Mouse (Mus musculus) testis, postnatal 10 days (tissue): ENCODE results near the gene Msh5.
"Not testable (repeated sequence)": the region's sequence is repeated elsewhere in the genome, so short reads cannot be mapped to it uniquely, and the experiment has no call there.

ENCODE experiments used
- DNase-seq: peaks from one replicate; pipeline ENCODE4 v3.0.0; 2021; ENCODE audit warnings: low spot score

Gene Msh5

DNA sequence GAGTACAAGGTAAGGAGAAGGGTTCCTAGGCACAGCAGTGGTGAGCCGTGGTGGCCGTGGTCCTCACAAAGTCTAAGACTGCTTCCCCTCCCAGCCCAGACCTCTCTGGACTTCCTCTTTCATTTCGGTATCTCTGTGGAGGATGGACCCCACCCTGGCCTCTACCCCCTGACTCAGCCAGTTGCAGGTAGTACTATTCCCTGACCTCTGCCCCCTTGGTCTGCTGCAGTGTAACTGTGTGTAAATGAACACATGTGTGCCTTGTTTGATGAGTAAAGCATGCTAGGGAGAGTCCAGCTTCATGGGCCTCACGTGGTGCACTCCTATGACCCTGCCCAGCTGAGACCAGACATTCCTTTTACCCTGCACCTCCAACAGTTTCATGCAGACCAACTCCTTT, 22.8 kb downstream of the Msh5 start:
- DNase-seq, result no peak

- no peak for DNase-seq
Observed at GRCm38 (mm10) chr17:35023221-35023620, 23.3 kb downstream of the Msh5 start.

- no peak for DNase-seq
Observed at GRCm38 (mm10) chr17:35022541-35023060, 23.9 kb downstream of the Msh5 start.

DNA sequence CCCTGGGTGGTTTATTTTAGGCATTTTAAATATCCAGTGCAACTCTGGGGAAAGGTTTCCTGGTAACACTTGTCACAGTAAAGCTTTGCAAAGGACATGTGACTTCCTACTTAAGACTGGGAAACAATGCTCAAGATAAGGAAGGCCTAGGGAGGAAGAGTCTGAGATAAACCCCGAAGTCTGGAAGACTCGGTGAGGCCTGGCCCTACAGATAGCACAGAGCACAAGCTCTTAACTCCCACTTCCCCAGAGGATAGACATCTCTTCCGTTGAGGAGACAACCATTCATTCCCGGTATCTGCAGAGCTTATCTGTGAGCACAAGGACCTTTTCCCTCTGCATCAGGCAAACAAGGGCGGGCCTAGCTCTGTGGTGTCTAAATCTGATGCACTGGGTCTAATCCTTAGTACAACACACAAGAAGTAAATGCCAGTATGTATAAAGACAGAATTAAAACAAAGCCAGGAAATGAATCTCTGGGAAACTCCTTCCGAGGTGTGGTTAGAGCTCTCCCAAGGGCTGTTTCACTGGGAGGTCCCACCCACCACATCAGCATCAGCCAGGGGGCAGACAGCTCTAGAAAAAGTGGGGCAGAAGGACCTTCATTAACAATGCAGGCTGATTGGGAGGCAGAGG, 24.6 kb downstream of the Msh5 start:
- DNase-seq, result no peak

- DNase-seq, result peak; percentile 96
Observed at GRCm38 (mm10) chr17:35021163-35021808, 25.3 kb downstream of the Msh5 start.

DNA sequence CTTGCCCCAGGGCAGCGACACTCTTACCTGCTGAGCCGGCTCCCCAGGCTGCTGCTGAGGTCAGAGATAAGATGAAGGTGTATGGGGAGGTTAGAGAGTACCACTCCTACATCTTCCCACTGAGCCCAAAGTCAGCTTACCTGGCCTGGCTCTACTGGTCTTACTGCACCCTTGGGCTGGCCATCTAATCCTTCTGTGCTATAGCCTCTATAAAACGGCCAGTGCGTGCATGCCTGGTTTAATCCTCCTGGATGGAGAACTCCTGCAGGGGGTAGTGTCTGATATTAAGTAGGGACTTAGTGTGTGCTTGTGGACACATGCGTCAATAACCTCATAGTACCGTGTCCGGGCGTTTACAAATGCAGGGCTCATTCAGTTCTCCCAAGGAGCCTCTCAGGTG, 26.0 kb downstream of the Msh5 start:
- no peak for DNase-seq

GRCm38 (mm10) chr17:35019894-35020293, 26.7 kb downstream of the Msh5 start:
- DNase-seq, result no peak

DNA sequence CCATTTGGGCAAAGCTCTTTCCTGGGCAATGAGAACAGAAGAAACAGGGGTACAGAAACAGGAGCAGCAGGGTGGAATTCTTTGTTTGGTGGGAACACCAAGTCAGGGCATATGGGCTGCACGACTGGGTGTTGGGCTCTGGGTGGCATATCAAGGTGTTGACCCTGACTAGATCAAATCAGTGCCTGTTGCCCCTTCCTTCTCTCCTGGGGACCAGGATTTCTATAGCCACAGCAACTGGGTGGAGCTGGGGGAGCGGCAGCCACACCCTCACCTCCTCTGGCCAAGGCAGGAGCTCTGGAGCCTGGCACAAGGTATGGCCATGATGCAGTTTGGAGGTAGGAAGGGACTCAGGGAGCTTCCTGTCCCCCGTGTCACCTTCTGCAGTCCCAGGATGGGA, 28.4 kb downstream of the Msh5 start:
- no peak for DNase-seq

GRCm38 (mm10) chr17:35017706-35018030, 28.9 kb downstream of the Msh5 start:
- no peak for DNase-seq

DNA sequence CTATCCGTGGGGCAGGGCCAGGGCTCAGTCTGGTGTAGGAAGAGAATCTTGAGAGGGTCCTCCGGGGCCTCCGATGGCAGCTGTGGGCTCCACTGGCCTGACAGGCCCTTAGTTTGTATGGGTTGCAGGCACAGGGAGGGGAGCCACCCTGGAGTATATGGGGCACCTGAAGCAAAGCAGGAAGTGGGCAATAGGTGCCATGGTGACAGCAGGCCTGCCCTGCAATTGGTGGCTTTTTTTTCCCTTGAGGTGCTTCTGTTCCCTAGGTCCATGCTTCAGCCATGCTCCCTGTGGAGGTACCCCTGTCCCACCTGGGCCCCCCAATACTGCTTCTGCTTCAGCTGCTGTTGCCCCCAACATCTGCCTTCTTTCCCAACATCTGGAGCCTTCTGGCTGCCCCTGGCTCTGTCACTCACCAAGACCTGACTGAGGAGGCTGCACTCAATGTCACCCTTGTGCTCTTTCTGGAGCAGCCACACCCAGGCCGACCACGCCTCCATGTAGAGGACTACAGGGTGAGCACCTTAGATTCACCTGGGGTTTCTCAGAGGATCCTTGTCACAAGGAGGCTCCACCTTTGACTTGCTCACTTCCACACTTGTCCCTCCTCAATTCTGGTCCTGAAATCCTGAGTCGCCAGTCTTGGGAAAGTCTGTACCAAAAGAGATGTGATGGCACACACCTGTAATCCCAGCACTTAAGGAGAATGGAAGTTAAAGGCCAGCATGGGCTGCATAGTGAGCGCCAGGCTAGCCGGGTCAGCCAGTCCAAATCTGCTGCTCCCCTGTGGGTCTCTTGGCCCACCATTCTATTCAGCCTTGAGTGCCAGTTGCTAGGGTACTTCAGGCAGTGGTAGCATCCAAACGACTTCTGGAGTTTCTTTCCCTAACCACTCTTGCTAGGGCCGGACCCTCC, 29.5 kb downstream of the Msh5 start:
- DNase-seq, result peak; percentile 42

- peak; percentile 69 for DNase-seq
Observed at GRCm38 (mm10) chr17:35016376-35016775, 30.2 kb downstream of the Msh5 start, which contains the start of gene Vwa7. Vwa7 (plus strand) TSS chr17:35016579.

DNA sequence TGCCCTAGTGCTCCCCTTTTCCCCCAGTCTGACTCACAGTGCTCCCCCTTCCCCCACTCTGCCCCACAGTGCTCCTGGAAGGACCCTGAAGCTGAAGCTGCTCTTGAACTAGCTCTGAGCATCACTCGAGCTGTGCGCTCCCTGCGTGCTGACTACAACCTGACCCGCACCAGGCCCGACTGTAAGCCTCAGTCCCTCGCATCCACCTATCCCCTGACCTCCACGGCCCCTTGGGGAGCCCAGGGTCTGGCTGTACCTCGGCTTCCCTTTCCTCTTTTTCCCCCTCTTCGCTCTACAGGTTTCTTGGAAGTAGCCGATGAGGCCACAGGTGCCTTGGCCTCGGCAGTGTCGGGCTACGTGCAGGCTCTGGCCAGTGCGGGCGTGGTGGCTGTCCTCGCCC, 31.2 kb downstream of the Msh5 start:
- DNase-seq, result no peak

- no peak for DNase-seq
Observed at GRCm38 (mm10) chr17:35013221-35013620, 33.3 kb downstream of the Msh5 start.

GRCm38 (mm10) chr17:35012430-35012829, 34.1 kb downstream of the Msh5 start:
- DNase-seq, result no peak

DNA sequence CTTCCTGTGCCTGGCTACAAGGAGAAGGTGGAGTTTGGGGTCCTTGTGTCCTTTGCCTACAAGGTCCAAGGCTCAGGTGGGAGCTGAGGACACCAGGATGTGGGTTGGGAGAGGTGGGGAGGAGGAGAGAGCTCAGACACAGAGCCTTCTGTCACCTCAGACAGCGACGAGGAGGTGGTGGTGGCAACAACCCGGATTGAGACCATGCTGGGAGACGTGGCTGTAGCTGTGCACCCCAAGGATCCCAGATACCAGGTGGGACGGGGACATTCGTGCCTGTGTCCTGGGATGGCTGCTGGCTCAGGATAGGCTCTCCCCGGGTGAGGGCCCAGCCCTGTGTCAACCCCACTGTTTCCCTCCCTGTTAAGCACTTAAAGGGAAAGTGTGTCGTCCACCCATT, 35.1 kb downstream of the Msh5 start:
- no peak for DNase-seq

GRCm38 (mm10) chr17:35009586-35009985, 37.0 kb downstream of the Msh5 start:
- DNase-seq, result no peak

GRCm38 (mm10) chr17:35007387-35007991, 39.1 kb downstream of the Msh5 start:
- DNase-seq, result no peak

GRCm38 (mm10) chr17:35005902-35006301, 40.6 kb downstream of the Msh5 start:
- not testable (repeated sequence) for DNase-seq

- no peak for DNase-seq
Observed at GRCm38 (mm10) chr17:35005158-35005557, 41.4 kb downstream of the Msh5 start.

GRCm38 (mm10) chr17:35004075-35004717, 42.3 kb downstream of the Msh5 start:
- DNase-seq, result no peak

- DNase-seq, result no peak
Observed at GRCm38 (mm10) chr17:35003022-35003838, 43.3 kb downstream of the Msh5 start.
